Mouse (Mus musculus) CH12.LX (cell line): ENCODE data around the gene Rhof. TPM values are rescaled to one million over a fixed set of nuclear protein-coding genes. Genes with fewer than 3 reads are reported as not detected.

Experiments
- DNase-seq: peaks from one replicate; pipeline ENCODE4 v3.0.0-alpha.2; 2013; ENCODE audit errors: extremely low read depth
- H3K27ac ChIP-seq: 2 replicates; pipeline ENCODE4 v1.5.1; 2012; ENCODE audit warnings: low read depth, mild to moderate bottlenecking, control low read depth, moderate library complexity; ENCODE audit not compliant: insufficient read depth
- H3K27me3 ChIP-seq: replicated peaks from 2 replicates; pipeline ENCODE3; 2012; ENCODE audit warnings: inconsistent platforms
- H3K36me3 ChIP-seq, 2 experiments: replicated peaks in 1 of 2; 2 replicates each; pipeline versions ENCODE3 to v1.6.1; 2012; ENCODE audit warnings: inconsistent platforms in 1 of 2, low read length in 1 of 2, mild to moderate bottlenecking in 1 of 2, mixed read lengths in 1 of 2, moderate library complexity in 1 of 2; ENCODE audit not compliant: control insufficient read depth in 1 of 2, insufficient read depth in 1 of 2
- H3K4me1 ChIP-seq, 2 experiments: 2 replicates each; pipeline ENCODE4 v1.6.1; 2012; ENCODE audit warnings: inconsistent platforms in 1 of 2, moderate library complexity in 1 of 2; ENCODE audit not compliant: insufficient read depth in 2 of 2, control insufficient read depth in 1 of 2
- H3K4me2 ChIP-seq: 2 replicates; pipeline ENCODE4 v1.6.1; 2012; ENCODE audit warnings: low read depth, mild to moderate bottlenecking, control low read depth; ENCODE audit not compliant: poor library complexity, insufficient read depth, severe bottlenecking
- H3K4me3 ChIP-seq, 3 experiments: fragments of 150-350 bp in 1 of 3; sonication (generic) in 1 of 3; replicated peaks in 1 of 3; 2 replicates each; pipeline versions ENCODE3 to v1.5.1; 2011 to 2012; ENCODE audit warnings: low read depth in 2 of 3, low read length in 2 of 3, mild to moderate bottlenecking in 2 of 3, moderate library complexity in 2 of 3, control low read depth in 1 of 3, improper control_type of control experiment in 1 of 3, inconsistent platforms in 1 of 3, mixed read lengths in 1 of 3; ENCODE audit not compliant: poor library complexity in 1 of 3
- H3K79me2 ChIP-seq: replicated peaks from 2 replicates; pipeline ENCODE4 v1.6.1; 2012; ENCODE audit warnings: mild to moderate bottlenecking, moderate library complexity; ENCODE audit not compliant: control insufficient read depth, poor library complexity, insufficient read depth, severe bottlenecking; ENCODE audit errors: extremely low read depth
- H3K9ac ChIP-seq: 2 replicates; pipeline ENCODE4 v1.6.1; 2012; ENCODE audit warnings: low read depth, mild to moderate bottlenecking, control low read depth, moderate library complexity; ENCODE audit not compliant: insufficient read depth
- H3K9me3 ChIP-seq: replicated peaks from 2 replicates; pipeline ENCODE3; 2012; ENCODE audit warnings: low read length, inconsistent platforms, mixed read lengths
- BHLHE40 ChIP-seq: IDR thresholded peaks from 2 replicates; pipeline ENCODE4 v1.6.1; 2011; ENCODE audit warnings: mild to moderate bottlenecking, low read depth, low read length, improper control_type of control experiment
- CHD1 ChIP-seq: IDR thresholded peaks from 2 replicates; pipeline ENCODE4 v1.6.1; 2012; ENCODE audit warnings: low read depth, low read length, improper control_type of control experiment, inconsistent platforms
- CHD2 ChIP-seq: IDR thresholded peaks from 2 replicates; pipeline ENCODE4 v1.6.1; 2011; ENCODE audit warnings: low read length, improper control_type of control experiment
- CTCF ChIP-seq, 2 experiments: IDR thresholded peaks in 1 of 2; conservative IDR thresholded peaks in 1 of 2; 2 replicates each; pipeline ENCODE4 v1.5.1; 2011 to 2012; ENCODE audit warnings: low read depth in 2 of 2, low read length in 2 of 2, improper control_type of control experiment in 1 of 2, inconsistent platforms in 1 of 2, mild to moderate bottlenecking in 1 of 2, moderate library complexity in 1 of 2
- E2F4 ChIP-seq: IDR thresholded peaks from 2 replicates; pipeline ENCODE4 v1.6.1; 2011; ENCODE audit warnings: low read depth, low read length, improper control_type of control experiment; ENCODE audit not compliant: insufficient replicate concordance
- ELF1 ChIP-seq: IDR thresholded peaks from 2 replicates; pipeline ENCODE4 v1.6.1; 2014; ENCODE audit warnings: low read depth, mild to moderate bottlenecking, inconsistent platforms, low read length, improper control_type of control experiment
- EP300 ChIP-seq: IDR thresholded peaks from 2 replicates; pipeline ENCODE4 v1.6.1; 2011; ENCODE audit warnings: low read length, improper control_type of control experiment
- ETS1 ChIP-seq: conservative IDR thresholded peaks from 2 replicates; pipeline ENCODE4 v1.6.1; 2012; ENCODE audit warnings: low read depth, mild to moderate bottlenecking, inconsistent platforms, low read length, improper control_type of control experiment, moderate library complexity
- IRF4 ChIP-seq: IDR thresholded peaks from 2 replicates; pipeline ENCODE4 v1.6.1; 2014; ENCODE audit warnings: low read depth, mild to moderate bottlenecking, inconsistent platforms, low read length, improper control_type of control experiment
- JUN ChIP-seq: IDR thresholded peaks from 2 replicates; pipeline ENCODE4 v1.6.1; 2011; ENCODE audit warnings: low read depth, mild to moderate bottlenecking, low read length, improper control_type of control experiment, moderate library complexity; ENCODE audit not compliant: insufficient read depth
- JUND ChIP-seq: conservative IDR thresholded peaks from 2 replicates; pipeline ENCODE4 v1.6.1; 2011; ENCODE audit warnings: low read depth, low read length, improper control_type of control experiment
- MAX ChIP-seq: IDR thresholded peaks from 2 replicates; pipeline ENCODE4 v1.6.1; 2011; ENCODE audit warnings: low read length, improper control_type of control experiment
- MEF2A ChIP-seq: IDR thresholded peaks from 2 replicates; pipeline ENCODE4 v1.6.1; 2014; ENCODE audit warnings: low read depth, mild to moderate bottlenecking, inconsistent platforms, low read length, improper control_type of control experiment, borderline replicate concordance
- MXI1 ChIP-seq: IDR thresholded peaks from 2 replicates; pipeline ENCODE4 v1.6.1; 2011; ENCODE audit warnings: mild to moderate bottlenecking, low read depth, low read length, improper control_type of control experiment
- MYC ChIP-seq: IDR thresholded peaks from 2 replicates; pipeline ENCODE4 v1.6.1; 2011; ENCODE audit warnings: low read depth, mild to moderate bottlenecking, improper control_type of control experiment, low read length
- NELFE ChIP-seq: IDR thresholded peaks from 2 replicates; pipeline ENCODE4 v1.6.1; 2011; ENCODE audit warnings: low read depth, low read length, improper control_type of control experiment
- NRF1 ChIP-seq: IDR thresholded peaks from 2 replicates; pipeline ENCODE4 v1.6.1; 2014; ENCODE audit warnings: low read depth, mild to moderate bottlenecking, inconsistent platforms, low read length, improper control_type of control experiment, moderate library complexity
- PAX5 ChIP-seq: IDR thresholded peaks from 2 replicates; pipeline ENCODE4 v1.6.1; 2012; ENCODE audit warnings: low read length, inconsistent platforms, mixed read lengths
- POLR2A ChIP-seq: IDR thresholded peaks from 2 replicates; pipeline ENCODE4 v1.6.1; 2011; ENCODE audit warnings: low read depth, mild to moderate bottlenecking, improper control_type of control experiment, low read length
- POLR2AphosphoS2 ChIP-seq: IDR thresholded peaks from 2 replicates; pipeline ENCODE4 v1.6.1; 2011; ENCODE audit warnings: low read depth, low read length, improper control_type of control experiment
- RAD21 ChIP-seq: IDR thresholded peaks from 2 replicates; pipeline ENCODE4 v1.6.1; 2011; ENCODE audit warnings: low read depth, mild to moderate bottlenecking, low read length, improper control_type of control experiment, moderate library complexity
- RCOR1 ChIP-seq: conservative IDR thresholded peaks from 2 replicates; pipeline ENCODE4 v1.6.1; 2012; ENCODE audit warnings: low read depth, mild to moderate bottlenecking, inconsistent platforms, low read length, improper control_type of control experiment
- SIN3A ChIP-seq: IDR thresholded peaks from 2 replicates; pipeline ENCODE4 v1.6.1; 2012; ENCODE audit warnings: low read length, improper control_type of control experiment, inconsistent platforms
- SMC3 ChIP-seq: IDR thresholded peaks from 2 replicates; pipeline ENCODE4 v1.6.1; 2011; ENCODE audit warnings: low read depth, low read length, improper control_type of control experiment
- TCF12 ChIP-seq: IDR thresholded peaks from 2 replicates; pipeline ENCODE4 v1.6.1; 2014; ENCODE audit warnings: low read depth, mild to moderate bottlenecking, inconsistent platforms, low read length, improper control_type of control experiment
- UBTF ChIP-seq: IDR thresholded peaks from 2 replicates; pipeline ENCODE4 v1.6.1; 2012; ENCODE audit warnings: low read depth, mild to moderate bottlenecking, inconsistent platforms, low read length, improper control_type of control experiment, moderate library complexity
- USF1 ChIP-seq: IDR thresholded peaks from 2 replicates; pipeline ENCODE4 v1.6.1; 2014; ENCODE audit warnings: low read depth, mild to moderate bottlenecking, inconsistent platforms, low read length, improper control_type of control experiment
- USF2 ChIP-seq: conservative IDR thresholded peaks from 2 replicates; pipeline ENCODE4 v1.6.1; 2011; ENCODE audit warnings: low read depth, low read length, improper control_type of control experiment
- ZC3H11A ChIP-seq: IDR thresholded peaks from 2 replicates; pipeline ENCODE4 v1.6.1; 2012; ENCODE audit warnings: low read depth, mild to moderate bottlenecking, inconsistent platforms, low read length, improper control_type of control experiment
- ZKSCAN1 ChIP-seq: IDR thresholded peaks from 2 replicates; pipeline ENCODE4 v1.6.1; 2012; ENCODE audit warnings: low read depth, inconsistent platforms, low read length, improper control_type of control experiment, borderline replicate concordance
- ZMIZ1 ChIP-seq: IDR thresholded peaks from 2 replicates; pipeline ENCODE4 v1.6.1; 2012; ENCODE audit warnings: low read depth, mild to moderate bottlenecking, inconsistent platforms, low read length, improper control_type of control experiment
- dilution Hi-C: fragments of 300-500 bp; cut with MboI; formaldehyde crosslinking; loops from 2 replicates; pipeline ENCODE4 v1.14.3; 2020; ENCODE audit warnings: low sequenced_read_pairs; ENCODE audit not compliant: extremely low pct_unique_long_range_greater_than_20kb, extremely low pct_ligation_motif_present
- in situ Hi-C: fragments of 300-500 bp; cut with MboI; formaldehyde crosslinking; loops from 3 replicates; pipeline ENCODE4 v1.14.3; 2019; ENCODE audit warnings: low sequenced_read_pairs, low pct_ligation_motif_present, low pct_unique_long_range_greater_than_20kb, mixed read lengths
- polyA plus RNA-seq: library from polyadenylated mRNA; unstranded; fragments of >175 nt; gene quantifications from 2 replicates; pipeline ENCODE4 v1.2.1, GENCODE M21; 2012; ENCODE audit warnings: low read depth; ENCODE audit not compliant: insufficient read length
- total RNA-seq, 2 experiments: library from RNA; depleted of rRNA; stranded (reverse); fragments of 300-350 nt in 1 of 2; fragments of >200 nt in 1 of 2; gene quantifications; 2 replicates each; pipeline ENCODE4 v1.2.3; 2012 to 2014

Gene Rhof
- total and polyA plus RNA-seq, 3 experiments, result 33.6 to 56.9 (median 45.4) TPM

DNA sequence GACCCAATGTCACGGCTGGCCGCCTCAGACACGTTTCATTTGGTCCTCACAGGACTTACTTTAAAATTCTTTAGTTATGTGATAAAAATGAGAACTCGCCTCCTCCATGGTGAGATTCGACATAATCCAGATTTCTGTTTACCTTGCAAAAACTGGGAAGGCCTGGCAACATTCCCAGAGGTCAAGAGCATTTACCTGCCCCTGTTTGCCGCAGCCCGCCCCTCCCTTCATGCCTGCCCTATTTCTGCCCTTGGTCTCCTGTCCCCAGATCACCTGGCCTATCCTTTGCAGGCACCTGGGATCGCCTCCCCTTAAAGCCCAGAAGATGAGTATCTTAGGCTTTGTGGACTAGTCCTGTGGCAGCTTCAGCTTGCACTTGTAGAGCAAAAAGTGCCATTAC is 14.7 kb downstream of the Rhof start:
- in situ Hi-C loops, result no loop called here
- peaks cover 0 to 8% of the 10 kb centered on the region in 2 experiments; a peak in 2 of 4 replicates for H3K4me1 ChIP-seq

DNA sequence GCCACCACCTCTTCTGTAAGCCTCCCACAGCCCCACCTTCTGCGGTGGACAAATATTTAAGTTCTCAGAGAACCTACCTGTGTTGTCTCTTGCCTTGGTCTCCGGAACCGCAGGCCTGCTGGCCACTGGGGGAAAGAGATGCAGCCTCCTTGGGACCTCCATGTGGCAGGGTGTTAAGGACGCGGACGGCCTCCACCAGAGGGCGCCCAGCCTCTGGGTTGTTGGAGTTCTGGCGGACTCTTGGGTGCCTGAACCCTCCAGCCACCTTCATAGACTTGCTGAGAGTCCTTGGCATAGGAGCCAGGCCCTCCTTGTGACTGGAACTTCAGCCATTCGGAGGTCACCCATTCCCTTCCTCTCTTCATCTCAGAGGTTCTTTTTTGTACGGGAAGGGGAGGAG is 15.2 kb downstream of the Rhof start:
- H3K4me1 ChIP-seq, result peaks cover 0 to 8% of the 10 kb centered on the region in 2 experiments; a peak in 2 of 4 replicates

More for the DNA sequence above, 14.7 kb downstream of the Rhof start:
- Histone ChIP-seq H3K9ac (no peak overlapping the region), H3K4me2 (no peak overlapping the region), H3K27ac (no peak overlapping the region), H3K36me3 (peaks cover 45 to 93% of the 10 kb centered on the region in 2 experiments), H3K4me3 (no peak overlapping the region), H3K9me3 (peaks cover 5% of the 10 kb centered on the region), H3K27me3 (no peaks in the 10 kb centered on the region), H3K79me2 (no peaks in the 10 kb centered on the region; the same call in 1 of the 2 replicates)
- dilution Hi-C loops, result no loop called here
- no peak for DNase-seq
- TF ChIP-seq PAX5, result no peak
- no peak for TF ChIP-seq TCF12
- no peak for TF ChIP-seq ELF1
- TF ChIP-seq USF1, result no peak
- no peak for TF ChIP-seq ZC3H11A
- TF ChIP-seq ZKSCAN1, result no peak
- no peak for TF ChIP-seq MAX
- TF ChIP-seq CTCF (conservative IDR thresholded peaks at IDR 0.05 in 1 of 2, IDR thresholded peaks at IDR 0.05 in 1 of 2; ENCODE audit: low read depth in 2 of 2, low read length in 2 of 2), result no peak
- TF ChIP-seq CHD1, result no peak
- no peak for TF ChIP-seq JUN
- no peak for TF ChIP-seq E2F4
- TF ChIP-seq ETS1, result no peak
- TF ChIP-seq MEF2A, result no peak
- TF ChIP-seq CHD2, result no peak
- no peak for TF ChIP-seq BHLHE40
- no peak for TF ChIP-seq EP300
- TF ChIP-seq MXI1, result no peak
- TF ChIP-seq SIN3A, result no peak
- no peak for TF ChIP-seq MYC
- no peak for TF ChIP-seq JUND

More for the DNA sequence above, 15.2 kb downstream of the Rhof start:
- H3K79me2 ChIP-seq, result no peaks in the 10 kb centered on the region; the same call in 1 of the 2 replicates
- H3K27me3 ChIP-seq, result no peaks in the 10 kb centered on the region
- peak; percentile 75 for DNase-seq
- dilution Hi-C loops, result no loop called here
- peaks cover under 1% of the 10 kb centered on the region for H3K9me3 ChIP-seq
- TF ChIP-seq ELF1, result no peak; the same call in 1 of the 2 replicates
- peak; percentile 38; the same call in 1 of the 2 replicates for TF ChIP-seq MXI1
- no peak for TF ChIP-seq BHLHE40
- TF ChIP-seq NRF1, result no peak
- TF ChIP-seq ZKSCAN1, result no peak
- TF ChIP-seq MEF2A, result no peak
- TF ChIP-seq UBTF, result no peak
- 0 out of 2 replicates have a peak, but pooled peaks have one; percentile 30 for TF ChIP-seq MAX
- no peak for TF ChIP-seq POLR2A
- TF ChIP-seq SMC3, result peak; percentile 99
- 0 out of 2 replicates have a peak, but pooled peaks have one; percentile 26 for TF ChIP-seq RCOR1
- no peak for TF ChIP-seq USF1
- TF ChIP-seq RAD21, result peak; percentile 86
- peak; percentile 69; the same call in 1 of the 2 replicates for TF ChIP-seq MYC
- TF ChIP-seq SIN3A, result no peak
- TF ChIP-seq ZC3H11A, result peak; percentile 84
- TF ChIP-seq CHD1, result no peak
- TF ChIP-seq CTCF (conservative IDR thresholded peaks at IDR 0.05 in 1 of 2, IDR thresholded peaks at IDR 0.05 in 1 of 2; ENCODE audit: low read depth in 2 of 2, low read length in 2 of 2), result peak; percentile 56 to 97; a peak in 3 of 4 replicates
- peak; percentile 26; the same call in 1 of the 2 replicates for TF ChIP-seq CHD2
- peak; percentile 26; the same call in 1 of the 2 replicates for TF ChIP-seq NELFE
- peak; percentile 11; the same call in 1 of the 2 replicates for TF ChIP-seq ZMIZ1
- TF ChIP-seq EP300, result no peak
- no peak for TF ChIP-seq USF2
- TF ChIP-seq POLR2AphosphoS2, result no peak
- peak; percentile 13; the same call in 1 of the 2 replicates for TF ChIP-seq IRF4
- TF ChIP-seq, all 38 proteins: peak for 12
- H3K9ac ChIP-seq, result no peak overlapping the region
- in situ Hi-C loops, result no loop called here
- H3K4me2 ChIP-seq, result no peak overlapping the region
- H3K27ac ChIP-seq, result no peak overlapping the region
- H3K36me3 ChIP-seq, result peaks cover 42 to 88% of the 10 kb centered on the region in 2 experiments
- H3K4me3 ChIP-seq, result no peak overlapping the region
